8 mouse cellular contexts compared by ENCODE assay signal in genomic region chr1:128875289-128875688, GRCm38 (mm10).
A peak's percentile ranks its signal among the peaks of the same experiment; 100 is the strongest.
DNase-seq lines count a peak whose midpoint lies in the region; ATAC-seq lines count a peak whose summit lies in the region.

No protein-coding gene starts in this region.

- H3K9ac ChIP-seq in neural tube, embryonic 13.5 days: no peak overlapping the region

- H3K27ac ChIP-seq in neural tube, embryonic 13.5 days (replicated peaks): no peak overlapping the region

- H3K36me3 ChIP-seq in neural tube, embryonic 13.5 days: no peaks in the 10 kb centered on the region

- H3K27me3 ChIP-seq in neural tube, embryonic 13.5 days: no peaks in the 10 kb centered on the region

- peak; percentile 19 to 71 for DNase-seq in layer of hippocampus, adult 18-20 months (ENCODE audit: low spot score in 2 of 2)
- DNase-seq in layer of hippocampus, adult 9-10 months (ENCODE audit: low spot score): no peak
- peak; percentile 20 for DNase-seq in MEL-GATA-1-ER (ENCODE audit: extremely low read depth, low read depth)
- DNase-seq in cerebellum, postnatal 14 days: peak; percentile 80
- DNase-seq in left cerebral cortex, postnatal 25 days (ENCODE audit: low spot score in 2 of 2): peak; percentile 57 to 60

- ATAC-seq in granulocyte monocyte progenitor cell, adult 5-6 weeks (replicated peaks; ENCODE audit: poor library complexity, severe bottlenecking): peak; percentile 81
- ATAC-seq in neural tube, embryonic 13.5 days (ENCODE audit: low read depth): 0 out of 2 replicates have a peak, but pooled peaks have one; percentile 65
- no peak for ATAC-seq in erythroid progenitor cell, adult 5-6 weeks (replicated peaks; ENCODE audit: low FRiP score, poor library complexity, severe bottlenecking)

- H3K9me3 ChIP-seq in neural tube, embryonic 13.5 days: no peaks in the 10 kb centered on the region

- intact Hi-C loops in left cerebral cortex, postnatal 25 days (cut with DNase I): loop anchor here (5.0 kb wide), 6 partner anchors 117 to 1497 kb away; no protein-coding TSS in a partner anchor

- peaks cover 11% of the 10 kb centered on the region; the same call in 1 of the 2 replicates for H3K4me1 ChIP-seq in neural tube, embryonic 13.5 days (replicated peaks)

- no peak overlapping the region for H3K4me3 ChIP-seq in neural tube, embryonic 13.5 days

- WGBS in neural tube, embryonic 13.5 days: 11% methylated on average over 8 of the region's 8 CpGs

- H3K4me2 ChIP-seq in neural tube, embryonic 13.5 days: no peak overlapping the region
